Mouse (Mus musculus) brain, embryonic 14.5 days (tissue): ENCODE measurements around the gene Elf5.

Experiments used
- CTCF ChIP-seq: fragments of 200-500 bp; IDR thresholded peaks from 2 replicates; pipeline ENCODE4 v1.5.1; 2012; ENCODE audit warnings: inconsistent platforms, mild to moderate bottlenecking, moderate library complexity, borderline replicate concordance; ENCODE audit not compliant: insufficient read depth, insufficient read length; ENCODE audit errors: extremely low read depth
- POLR2A ChIP-seq: fragments of 200-500 bp; IDR thresholded peaks from 2 replicates; pipeline ENCODE4 v1.6.1; 2012; ENCODE audit warnings: mild to moderate bottlenecking, inconsistent platforms, borderline replicate concordance; ENCODE audit not compliant: poor library complexity, insufficient read depth, insufficient read length, severe bottlenecking; ENCODE audit errors: extremely low read depth

GRCm38 (mm10) chr2:103452550-103452949, 41.1 kb downstream of the Elf5 start:
- TF ChIP-seq CTCF (no peak), POLR2A (no peak)
